Mouse (Mus musculus) neutrophil, adult 65 days (primary cell): ENCODE results near the gene Defa32. TPM values are rescaled to one million over a fixed set of nuclear protein-coding genes. Genes with fewer than 3 reads are reported as not detected.

Experiments
- total RNA-seq: library from RNA; stranded (reverse); gene quantifications from 2 replicates; pipeline ENCODE4 v1.2.4, GENCODE M21; 2023

Defa32 gene
- total RNA-seq: not detected in 2 replicates

DNA sequence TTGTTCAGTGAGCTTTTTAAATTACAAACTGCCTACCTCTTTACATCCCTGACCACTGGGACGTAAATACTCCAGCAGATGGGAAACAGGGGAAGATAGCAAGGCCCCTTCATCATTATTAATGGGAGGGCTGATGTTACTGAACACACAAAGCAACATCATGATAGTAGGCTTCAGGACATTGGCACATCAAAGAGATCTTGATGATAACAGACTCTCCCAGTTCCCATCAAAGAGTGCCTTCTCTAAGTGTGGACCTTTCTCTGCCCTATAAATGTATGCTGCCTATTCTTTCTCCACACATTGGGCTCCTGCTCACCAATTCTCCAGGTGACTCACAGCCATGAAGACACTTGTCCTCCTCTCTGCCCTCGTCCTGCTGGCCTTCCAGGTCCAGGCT, at the start of gene Defa32:
Defa32 (plus strand) TSS at position 301 of the 400 bp plus-strand sequence.

DNA sequence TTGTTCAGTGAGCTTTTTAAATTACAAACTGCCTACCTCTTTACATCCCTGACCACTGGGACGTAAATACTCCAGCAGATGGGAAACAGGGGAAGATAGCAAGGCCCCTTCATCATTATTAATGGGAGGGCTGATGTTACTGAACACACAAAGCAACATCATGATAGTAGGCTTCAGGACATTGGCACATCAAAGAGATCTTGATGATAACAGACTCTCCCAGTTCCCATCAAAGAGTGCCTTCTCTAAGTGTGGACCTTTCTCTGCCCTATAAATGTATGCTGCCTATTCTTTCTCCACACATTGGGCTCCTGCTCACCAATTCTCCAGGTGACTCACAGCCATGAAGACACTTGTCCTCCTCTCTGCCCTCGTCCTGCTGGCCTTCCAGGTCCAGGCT, 19.9 kb upstream of the Defa32 start, which contains the start of gene Defa20:
Defa20 (plus strand) TSS at position 301 of the 400 bp plus-strand sequence.

DNA sequence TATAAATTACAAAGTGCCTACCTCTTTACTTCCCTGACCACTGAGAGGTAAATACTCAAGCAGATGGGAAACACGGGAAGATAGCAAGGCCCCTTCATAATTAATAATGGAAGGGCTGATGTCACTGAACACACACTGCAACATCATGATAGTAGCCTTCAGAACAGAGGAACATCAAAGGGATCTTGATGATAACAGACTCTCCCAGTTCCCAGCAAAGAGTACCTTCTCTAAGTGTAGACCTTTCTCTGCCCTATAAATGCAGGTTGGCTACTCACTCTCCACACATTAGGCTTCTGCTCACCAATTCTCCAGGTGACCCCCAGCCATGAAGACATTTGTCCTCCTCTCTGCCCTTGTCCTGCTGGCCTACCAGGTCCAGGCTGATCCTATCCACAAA, 36.3 kb downstream of the Defa32 start, which contains the start of gene Defa37:
Defa37 (plus strand) TSS at position 301 of the 400 bp plus-strand sequence.

Other genes starting within 250 kb of the Defa32 start
- gene Defa27, start 213.5 kb upstream of the Defa32 start, total RNA-seq: not detected in 2 replicates
- not detected in 2 replicates for gene Defa29, start 202.0 kb upstream of the Defa32 start, total RNA-seq
- not detected in 2 replicates for gene Defa2, start 150.5 kb upstream of the Defa32 start, total RNA-seq
- gene Defa33, start 137.2 kb upstream of the Defa32 start, total RNA-seq: not detected in 2 replicates
- gene Defa36, start 101.6 kb upstream of the Defa32 start, total RNA-seq: not detected in 2 replicates
- not detected in 2 replicates for gene Gm7849, start 72.5 kb upstream of the Defa32 start, total RNA-seq
- gene Defa20, start 19.8 kb upstream of the Defa32 start, total RNA-seq: not detected in 2 replicates
- gene Defa37, start 36.4 kb downstream of the Defa32 start, total RNA-seq: not detected in 2 replicates
- gene Defa28, start 54.0 kb downstream of the Defa32 start, total RNA-seq: not detected in 2 replicates
- gene Gm7861, start 65.5 kb downstream of the Defa32 start, total RNA-seq: not detected in 2 replicates
- gene Defa26, start 89.2 kb downstream of the Defa32 start, total RNA-seq: not detected in 2 replicates
- not detected in 2 replicates for gene Defa17, start 126.7 kb downstream of the Defa32 start, total RNA-seq
- not detected in 2 replicates for gene Defa34, start 136.8 kb downstream of the Defa32 start, total RNA-seq
- gene AY761184, start 174.6 kb downstream of the Defa32 start, total RNA-seq: not detected in 2 replicates
- not detected in 2 replicates for gene Defa24, start 205.5 kb downstream of the Defa32 start, total RNA-seq